Mouse (Mus musculus) heart, embryonic 12.5 days (tissue): Measurements from ENCODE around the gene Zfp600. TPM values are rescaled to one million over a fixed set of nuclear protein-coding genes. Genes with fewer than 3 reads are reported as not detected.
"Not testable (repeated sequence)": the region's sequence is repeated elsewhere in the genome, so short reads cannot be mapped to it uniquely, and the experiment has no call there.

Experiments used
- ATAC-seq: fragments of 200-750 bp; cut with Nextera tagmentation; 2 replicates; pipeline ENCODE4 v1.8.0; 2017; ENCODE audit warnings: moderate TSS enrichment, moderate library complexity; ENCODE audit not compliant: insufficient number of reproducible peaks, low FRiP score
- H3K27ac ChIP-seq: fragments of 300-500 bp; sonication (generic); 2 replicates; pipeline ENCODE4 v1.5.1; 2016; ENCODE audit warnings: mild to moderate bottlenecking, moderate library complexity; ENCODE audit not compliant: poor library complexity, severe bottlenecking
- H3K27me3 ChIP-seq: fragments of 300-500 bp; sonication (generic); replicated peaks from 2 replicates; pipeline ENCODE4 v1.6.1; 2016; ENCODE audit warnings: mild to moderate bottlenecking, moderate library complexity
- H3K36me3 ChIP-seq: fragments of 300-500 bp; sonication (generic); 2 replicates; pipeline ENCODE4 v1.6.1; 2016; ENCODE audit warnings: mild to moderate bottlenecking, moderate library complexity
- H3K4me1 ChIP-seq: fragments of 300-500 bp; sonication (generic); replicated peaks from 2 replicates; pipeline ENCODE4 v1.6.1; 2016; ENCODE audit warnings: mild to moderate bottlenecking
- H3K4me2 ChIP-seq: fragments of 300-500 bp; sonication (generic); 2 replicates; pipeline ENCODE4 v1.6.1; 2016; ENCODE audit warnings: mild to moderate bottlenecking, moderate library complexity
- H3K4me3 ChIP-seq: fragments of 300-500 bp; sonication (generic); 2 replicates; pipeline ENCODE4 v1.5.1; 2016; ENCODE audit warnings: mild to moderate bottlenecking
- H3K9ac ChIP-seq: fragments of 300-500 bp; sonication (generic); 2 replicates; pipeline ENCODE4 v1.6.1; 2016; ENCODE audit warnings: mild to moderate bottlenecking, moderate library complexity
- H3K9me3 ChIP-seq: fragments of 300-500 bp; sonication (generic); replicated peaks from 2 replicates; pipeline ENCODE4 v1.6.1; 2016; ENCODE audit warnings: mild to moderate bottlenecking, moderate library complexity
- WGBS: fragments of 180-500 bp; shearing (Covaris S2); methylation state at CpG from one replicate; pipeline ENCODE4 v1.1.7; 2016; 5-methylcytosine and 5-hydroxymethylcytosine counted together
- polyA plus RNA-seq: library from polyadenylated mRNA; unstranded; fragments of >200 nt; fragmentation: Nextera tagmentation; extraction: Ambion mirVana; gene quantifications from 2 replicates; pipeline ENCODE4 v1.2.1, GENCODE M21; 2016

Gene Zfp600
- not detected in 2 replicates for polyA plus RNA-seq

GRCm38 (mm10) chr4:146156524-146156923 is at the start of gene Zfp600:
Gene Zfp600 (plus strand): TSS chr4:146156824.
- H3K9me3 ChIP-seq, H3K4me1 ChIP-seq, H3K27ac ChIP-seq, H3K36me3 ChIP-seq, ATAC-seq, H3K9ac ChIP-seq, H3K4me2 ChIP-seq, H3K27me3 ChIP-seq, H3K4me3 ChIP-seq: not testable (repeated sequence)
- no CpG with 5 or more reads among the region's 6 CpGs for WGBS

- H3K4me1 ChIP-seq, H3K9me3 ChIP-seq, H3K4me2 ChIP-seq, H3K27me3 ChIP-seq, H3K36me3 ChIP-seq, H3K9ac ChIP-seq, H3K27ac ChIP-seq, H3K4me3 ChIP-seq: not testable (repeated sequence)
- WGBS = 78% methylated on average over 4 of the region's 4 CpGs
- ATAC-seq = 0 out of 2 replicates have a peak, but pooled peaks have one; percentile 59
Measured at GRCm38 (mm10) chr4:146162893-146163292, 6.3 kb downstream of the Zfp600 start.

- H3K4me2 ChIP-seq, H3K9ac ChIP-seq, H3K27me3 ChIP-seq, H3K36me3 ChIP-seq, H3K4me3 ChIP-seq, H3K27ac ChIP-seq, H3K4me1 ChIP-seq, H3K9me3 ChIP-seq: not testable (repeated sequence)
- ATAC-seq = peak; percentile 40
- WGBS = 66% methylated on average over 3 of the region's 3 CpGs
Measured at GRCm38 (mm10) chr4:146167202-146167832, 10.7 kb downstream of the Zfp600 start.

GRCm38 (mm10) chr4:146167879-146168532 is 11.4 kb downstream of the Zfp600 start:
- H3K4me1 ChIP-seq, H3K9ac ChIP-seq, H3K4me3 ChIP-seq, H3K27ac ChIP-seq, H3K27me3 ChIP-seq, H3K9me3 ChIP-seq, H3K4me2 ChIP-seq, H3K36me3 ChIP-seq: not testable (repeated sequence)
- WGBS = 77% methylated on average over 10 of the region's 10 CpGs
- peak; percentile 47 for ATAC-seq

- no CpG with 5 or more reads among the region's 2 CpGs for WGBS
- H3K27me3 ChIP-seq, H3K9ac ChIP-seq, H3K27ac ChIP-seq, H3K4me2 ChIP-seq, H3K36me3 ChIP-seq, H3K4me1 ChIP-seq, H3K4me3 ChIP-seq: not testable (repeated sequence)
- peak; percentile 68 for ATAC-seq
- peaks cover 12% of the 10 kb centered on the region for H3K9me3 ChIP-seq
Measured at GRCm38 (mm10) chr4:146168730-146169215, 12.1 kb downstream of the Zfp600 start.

GRCm38 (mm10) chr4:146173378-146174226 is 17.0 kb downstream of the Zfp600 start:
- not testable (repeated sequence) for H3K27ac ChIP-seq, H3K27me3 ChIP-seq, H3K4me3 ChIP-seq, H3K4me2 ChIP-seq, H3K4me1 ChIP-seq, H3K9ac ChIP-seq, H3K36me3 ChIP-seq
- peak; percentile 76 for ATAC-seq
- peaks cover 15% of the 10 kb centered on the region for H3K9me3 ChIP-seq
- WGBS = 59% methylated on average over 4 of the region's 4 CpGs

- H3K9me3 ChIP-seq, H3K4me2 ChIP-seq, H3K9ac ChIP-seq, H3K4me3 ChIP-seq, H3K27ac ChIP-seq, H3K36me3 ChIP-seq, ATAC-seq, H3K27me3 ChIP-seq, H3K4me1 ChIP-seq: not testable (repeated sequence)
- 61% methylated on average over 2 of the region's 2 CpGs for WGBS
Measured at GRCm38 (mm10) chr4:146204357-146204756, 47.7 kb downstream of the Zfp600 start.

- H3K4me1 ChIP-seq, H3K9ac ChIP-seq, H3K27me3 ChIP-seq, H3K4me2 ChIP-seq, H3K9me3 ChIP-seq, H3K36me3 ChIP-seq, H3K27ac ChIP-seq, H3K4me3 ChIP-seq: not testable (repeated sequence)
- peak; percentile 82 for ATAC-seq
- WGBS = 4% methylated on average over 26 of the region's 113 CpGs
Measured at GRCm38 (mm10) chr4:146239252-146240244, 82.9 kb downstream of the Zfp600 start.

GRCm38 (mm10) chr4:146242119-146242518 is 85.5 kb downstream of the Zfp600 start:
- not testable (repeated sequence) for ATAC-seq, H3K9ac ChIP-seq
- WGBS = 59% methylated on average over 5 of the region's 5 CpGs

More at GRCm38 (mm10) chr4:146242119-146242518, 85.5 kb downstream of the Zfp600 start:
- not testable (repeated sequence) for H3K27ac ChIP-seq, H3K4me2 ChIP-seq, H3K36me3 ChIP-seq, H3K27me3 ChIP-seq, H3K9me3 ChIP-seq, H3K4me1 ChIP-seq, H3K4me3 ChIP-seq
